Mouse (Mus musculus): Measurements from ENCODE around the gene Shisal1.

The Shisal1 gene

GRCm38 (mm10) chr15:84446997-84447396, at the start of gene Shisal1:
TSS of gene Shisal1 (minus strand) at chr15:84447097.
- no peak for DNase-seq

GRCm38 (mm10) chr15:84490486-84490885, 43.6 kb upstream of the Shisal1 start:
- peak; percentile 60 for DNase-seq

- DNase-seq = peak; percentile 66
Measured at GRCm38 (mm10) chr15:84484255-84484654, 37.4 kb upstream of the Shisal1 start.

- DNase-seq = no peak
Measured at GRCm38 (mm10) chr15:84483622-84484021, 36.7 kb upstream of the Shisal1 start.

GRCm38 (mm10) chr15:84481259-84481877, 34.5 kb upstream of the Shisal1 start:
- peak; percentile 60 for DNase-seq

- DNase-seq = peak; percentile 27
Measured at GRCm38 (mm10) chr15:84469391-84469790, 22.5 kb upstream of the Shisal1 start.

- DNase-seq = no peak
Measured at GRCm38 (mm10) chr15:84467761-84468160, 20.9 kb upstream of the Shisal1 start.

GRCm38 (mm10) chr15:84466458-84467267, 19.8 kb upstream of the Shisal1 start:
- DNase-seq = peak; percentile 68

GRCm38 (mm10) chr15:84461429-84461828, 14.5 kb upstream of the Shisal1 start:
- DNase-seq = peak; percentile 34

- peak; percentile 25 for DNase-seq
Measured at GRCm38 (mm10) chr15:84458983-84459382, 12.1 kb upstream of the Shisal1 start.

- DNase-seq = no peak
Measured at GRCm38 (mm10) chr15:84455286-84455685, 8.4 kb upstream of the Shisal1 start.

GRCm38 (mm10) chr15:84453091-84453490, 6.2 kb upstream of the Shisal1 start:
- no peak for DNase-seq

- DNase-seq = peak; percentile 64
Measured at GRCm38 (mm10) chr15:84450441-84451183, 3.7 kb upstream of the Shisal1 start.

GRCm38 (mm10) chr15:84445812-84446716, 833 bp downstream of the Shisal1 start:
- DNase-seq = peak; percentile 77

- DNase-seq = peak; percentile 57
Measured at GRCm38 (mm10) chr15:84444181-84444580, 2.7 kb downstream of the Shisal1 start.

GRCm38 (mm10) chr15:84443631-84444030, 3.3 kb downstream of the Shisal1 start:
- DNase-seq = peak; percentile 64

GRCm38 (mm10) chr15:84441682-84442315, 5.1 kb downstream of the Shisal1 start:
- DNase-seq = peak; percentile 67

GRCm38 (mm10) chr15:84440820-84441219, 6.1 kb downstream of the Shisal1 start:
- peak; percentile 62 for DNase-seq

- no peak for DNase-seq
Measured at GRCm38 (mm10) chr15:84433586-84434185, 13.2 kb downstream of the Shisal1 start.

- peak; percentile 58 for DNase-seq
Measured at GRCm38 (mm10) chr15:84430482-84430881, 16.4 kb downstream of the Shisal1 start.

GRCm38 (mm10) chr15:84427624-84428023, 19.3 kb downstream of the Shisal1 start:
- no peak for DNase-seq

Measured in retina, postnatal 1 day (tissue).